Mouse (Mus musculus) spleen, postnatal 4 days (tissue): ENCODE measurements at regions not wholly inside any gene's neighbourhood (a gene's known extent, or its start where the extent isn't known, plus 50 kb on each side); places are given as distances from the start of the nearest gene placed in this dataset.

Experiments
- DNase-seq, 2 experiments: peaks; one replicate each; pipeline ENCODE4 v3.0.0; 2022; ENCODE audit warnings: low spot score in 2 of 2

DNA sequence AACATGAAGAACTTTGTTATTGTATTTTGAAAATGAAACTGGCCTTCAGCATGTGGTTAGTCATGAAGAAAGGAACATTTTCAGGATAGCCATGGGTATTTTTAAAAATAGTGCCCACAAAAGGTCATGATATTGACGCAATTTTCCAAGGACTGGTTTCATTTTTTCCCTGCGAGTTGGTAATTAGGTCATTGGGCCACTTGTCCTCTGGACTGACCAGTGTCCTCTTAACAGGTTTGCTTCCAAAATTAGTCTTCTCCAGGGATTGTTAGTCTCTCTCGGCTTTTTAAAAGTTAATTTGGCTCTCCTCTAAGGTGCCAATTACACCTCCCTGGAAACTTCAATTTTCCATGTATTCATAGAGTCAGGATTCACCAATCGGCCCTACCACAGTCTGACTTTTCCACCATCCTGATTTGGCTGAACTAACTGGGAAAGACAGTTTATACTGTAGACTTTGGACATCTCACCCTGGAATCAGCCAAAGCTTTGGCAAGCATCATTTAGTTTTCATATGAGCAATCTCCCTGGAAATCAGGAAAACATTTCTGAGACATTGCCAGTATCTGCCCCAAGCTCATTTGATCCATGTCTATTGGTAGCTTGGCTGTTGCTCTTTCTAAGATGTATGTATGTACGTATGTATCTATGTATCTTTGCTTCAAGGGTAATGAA, 562.8 kb upstream of the Sox9 start:
- DNase-seq: no peak

DNA sequence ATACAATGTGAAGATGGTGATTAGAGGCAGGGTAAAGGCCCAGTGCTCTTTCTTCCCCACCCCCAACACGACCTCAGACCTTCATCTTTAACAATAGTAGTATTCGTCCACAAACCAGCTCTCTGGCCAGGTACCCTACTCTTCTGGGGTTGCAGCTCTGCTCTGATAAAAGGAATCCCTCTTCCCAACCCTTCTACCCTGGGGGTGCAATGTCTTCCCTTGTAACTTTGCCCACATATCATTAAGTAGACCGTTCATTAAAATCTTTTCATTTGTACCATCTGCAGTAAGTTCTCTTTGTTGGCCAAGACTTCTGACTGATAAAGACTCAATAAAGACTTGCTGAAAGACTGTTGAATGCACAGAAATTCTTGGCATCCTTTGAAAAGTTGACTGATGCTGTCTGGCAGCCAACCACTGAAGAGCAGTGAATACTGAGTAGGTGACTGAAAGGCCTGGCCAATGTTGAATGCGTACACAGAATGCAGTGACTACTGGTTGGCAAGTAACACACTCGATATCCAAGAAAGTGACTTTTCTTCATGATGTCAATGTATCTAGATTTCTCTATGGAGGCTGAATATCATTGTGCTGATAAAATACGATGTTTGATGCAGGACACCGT, 547.4 kb upstream of the Sox9 start:
- DNase-seq: no peak

DNA sequence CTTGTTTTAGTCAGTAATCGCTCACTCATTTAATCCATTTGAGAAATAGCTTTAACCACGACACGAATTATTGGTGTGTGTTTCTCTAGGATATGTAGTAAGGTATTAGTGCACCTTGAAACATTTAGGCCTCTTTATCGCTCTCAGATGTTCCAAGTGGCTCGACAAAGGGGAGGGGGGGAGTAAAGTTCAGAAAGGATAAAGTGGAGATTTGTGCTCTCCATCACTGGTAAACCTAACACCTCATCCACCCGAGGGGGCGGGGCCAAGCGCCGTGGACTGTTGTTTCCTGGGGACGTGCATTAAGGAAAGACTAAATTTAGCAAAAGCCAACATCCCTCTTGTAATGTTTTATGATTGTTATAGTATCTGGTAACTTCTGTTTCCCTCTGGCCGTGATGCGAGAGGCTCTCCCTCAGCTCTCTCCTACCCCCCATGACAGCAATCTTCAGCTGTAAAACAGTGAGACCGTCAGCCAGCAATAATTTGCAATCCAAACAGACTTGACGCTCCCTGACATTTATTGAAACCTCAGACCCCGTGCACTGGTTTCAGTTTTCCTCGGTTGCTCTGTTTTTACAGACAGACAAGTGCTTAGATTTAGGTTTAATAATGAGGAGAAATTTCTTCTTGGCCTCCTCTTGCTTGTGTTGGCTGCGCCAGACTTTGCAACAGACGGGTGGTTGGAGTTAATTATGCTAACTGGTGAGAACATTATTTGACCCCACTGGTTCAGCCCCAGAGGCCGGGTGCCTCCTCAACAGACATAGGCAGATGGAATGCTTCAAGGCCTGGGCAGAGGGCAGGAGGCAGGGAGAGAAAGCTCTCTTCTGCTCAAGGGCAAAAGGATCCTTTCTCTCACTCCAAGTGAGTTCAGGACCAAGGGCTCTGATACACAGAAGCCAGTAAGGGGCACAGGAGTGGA, 542.8 kb upstream of the Sox9 start:
- DNase-seq: no peak

DNA sequence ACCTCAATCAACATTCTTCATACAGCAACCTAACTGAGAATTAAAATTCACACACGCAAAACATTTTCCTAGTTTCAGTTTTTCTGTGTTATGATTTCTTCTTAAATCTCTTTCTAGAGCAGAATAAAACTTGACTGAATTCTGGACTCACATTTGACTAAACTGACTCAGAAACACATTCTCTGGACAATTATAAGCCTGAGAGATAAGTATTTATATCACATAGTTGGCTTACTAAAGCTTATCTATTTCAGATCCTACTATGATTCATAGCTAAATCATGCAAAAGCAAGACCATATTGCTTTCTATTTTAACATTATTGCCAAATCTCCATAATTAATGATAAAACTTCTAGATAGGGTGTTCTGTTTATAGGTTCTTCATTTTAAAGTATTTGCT, 529.5 kb upstream of the Sox9 start:
- DNase-seq: no peak

DNA sequence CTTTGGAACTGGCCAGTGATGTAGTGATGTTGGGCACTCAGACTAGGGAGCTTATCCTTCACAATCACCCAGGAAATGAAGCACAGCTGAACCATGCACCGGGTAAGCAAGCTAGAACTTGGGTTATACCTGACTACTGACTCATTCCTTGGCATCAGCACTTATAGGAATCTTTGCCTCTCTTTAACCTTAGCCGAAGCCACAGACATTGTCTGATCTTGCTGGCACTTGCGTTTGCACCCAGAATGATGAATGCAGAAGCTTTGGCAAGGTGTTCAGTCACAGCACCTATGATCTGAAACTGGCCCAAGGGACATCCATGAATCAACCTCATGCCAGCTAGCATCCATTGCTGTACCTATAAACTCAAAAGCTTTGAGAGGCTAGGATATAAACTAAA, 529.0 kb upstream of the Sox9 start:
- DNase-seq: no peak

- no peak for DNase-seq
Observed at GRCm38 (mm10) chr11:112256326-112256725, 525.7 kb upstream of the Sox9 start.

DNA sequence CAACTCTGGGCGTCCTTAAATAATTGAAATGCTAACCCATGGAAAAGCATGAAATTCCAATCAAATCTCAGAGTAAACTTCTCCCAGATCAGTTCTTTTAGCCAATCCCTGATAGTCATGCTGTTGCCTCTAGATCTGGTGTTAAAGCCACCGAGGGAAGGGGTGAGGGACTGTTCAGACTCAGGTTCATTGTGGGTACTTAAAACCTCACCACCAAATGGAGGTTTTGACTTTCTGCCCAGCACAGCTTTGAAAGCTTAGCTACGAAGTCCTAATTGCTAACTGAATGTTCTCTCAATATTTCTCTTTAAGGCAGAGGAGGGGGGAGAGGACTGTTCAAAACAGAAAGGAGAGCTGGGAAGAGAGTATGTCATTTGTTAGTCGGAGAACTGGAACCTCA, 517.9 kb upstream of the Sox9 start:
- DNase-seq: no peak

GRCm38 (mm10) chr11:112270911-112271310, 511.1 kb upstream of the Sox9 start:
- DNase-seq: no peak

- DNase-seq: no peak
Observed at GRCm38 (mm10) chr11:112278566-112278965, 503.5 kb upstream of the Sox9 start.

GRCm38 (mm10) chr11:112282911-112283310, 499.1 kb upstream of the Sox9 start:
- no peak for DNase-seq

- DNase-seq: no peak
Observed at GRCm38 (mm10) chr11:112298901-112299341, 483.1 kb upstream of the Sox9 start.

GRCm38 (mm10) chr11:112303091-112303490, 478.9 kb upstream of the Sox9 start:
- no peak for DNase-seq

- DNase-seq: no peak
Observed at GRCm38 (mm10) chr11:112325850-112326249, 456.2 kb upstream of the Sox9 start.

DNA sequence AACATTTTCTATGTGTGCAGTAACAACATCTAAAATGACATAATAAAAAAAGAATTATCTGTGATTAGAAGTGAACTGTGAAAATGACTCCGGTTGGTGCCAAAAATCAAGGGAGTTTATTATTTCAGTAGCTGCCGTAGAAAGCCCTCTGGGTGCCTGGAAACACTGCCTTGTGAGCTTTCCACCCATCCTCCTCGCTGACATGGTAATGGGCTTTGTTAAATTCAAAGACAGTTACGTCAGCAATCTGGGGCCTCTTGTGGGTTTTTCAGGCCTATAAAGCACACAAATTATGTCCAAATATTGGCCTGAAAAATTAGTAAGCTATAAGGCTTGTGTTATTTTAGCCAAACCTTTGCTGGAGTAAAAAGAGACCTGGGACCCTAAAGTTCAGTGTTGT, 454.4 kb upstream of the Sox9 start:
- no peak for DNase-seq

GRCm38 (mm10) chr11:112345133-112345532, 436.9 kb upstream of the Sox9 start:
- DNase-seq: no peak

- no peak for DNase-seq
Observed at GRCm38 (mm10) chr11:112345586-112345985, 436.4 kb upstream of the Sox9 start.

DNA sequence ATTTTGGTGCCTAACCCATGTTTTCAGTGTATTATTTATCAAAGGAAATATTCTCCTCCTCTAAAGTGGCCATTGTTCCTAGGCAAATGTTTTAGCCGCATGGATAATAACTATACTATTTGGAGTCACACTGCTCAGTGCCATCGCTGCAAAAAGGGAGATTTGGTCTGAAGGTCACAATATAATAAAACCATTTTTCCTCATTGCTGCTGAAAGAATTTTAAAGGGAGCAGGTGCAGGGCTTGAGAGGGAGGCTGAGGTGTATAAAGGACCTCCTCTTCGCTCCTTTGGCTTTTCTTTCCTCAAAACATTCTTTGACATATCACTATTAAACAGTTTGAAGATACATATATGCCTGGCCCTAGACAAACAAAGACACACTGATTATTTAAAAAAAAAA, 435.9 kb upstream of the Sox9 start:
- no peak for DNase-seq

DNA sequence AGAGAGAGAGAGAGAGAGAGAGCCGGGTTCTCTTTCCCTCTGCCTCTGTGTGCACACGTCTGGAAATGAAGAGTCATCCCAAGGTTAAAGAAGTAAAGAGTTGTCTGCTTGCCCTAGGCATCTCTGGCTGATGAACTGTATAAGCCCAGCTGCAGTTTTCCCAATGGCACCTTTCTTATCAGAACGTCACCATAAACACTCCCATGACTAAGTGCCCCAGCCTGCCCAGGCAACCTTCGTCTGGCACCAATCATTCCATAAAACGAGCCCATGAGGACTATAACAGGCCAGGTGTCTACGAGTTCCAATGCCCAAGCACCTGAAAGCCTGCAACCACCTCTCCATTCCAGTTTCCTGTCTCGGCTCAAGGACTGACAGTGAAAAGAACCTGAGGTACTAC, 435.5 kb upstream of the Sox9 start:
- no peak for DNase-seq

DNA sequence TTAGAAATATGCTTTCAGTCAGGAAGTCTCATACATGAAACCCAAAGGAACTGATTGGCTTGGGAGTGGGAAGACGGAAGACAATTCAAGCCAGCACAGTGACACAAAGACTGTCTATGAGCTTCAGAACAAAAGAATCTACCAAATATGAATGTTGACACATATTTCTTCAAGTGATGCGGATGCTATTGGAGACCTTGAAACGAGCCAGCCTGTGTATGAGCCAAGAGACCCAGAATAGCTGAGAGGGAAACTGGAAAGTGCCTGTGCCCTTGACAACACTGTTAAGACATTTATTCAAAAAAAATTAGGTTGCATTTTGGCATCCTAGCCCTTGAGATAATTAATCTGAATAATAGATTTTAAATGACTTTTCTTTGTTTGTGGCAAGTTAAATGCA, 426.7 kb upstream of the Sox9 start:
- DNase-seq: no peak

DNA sequence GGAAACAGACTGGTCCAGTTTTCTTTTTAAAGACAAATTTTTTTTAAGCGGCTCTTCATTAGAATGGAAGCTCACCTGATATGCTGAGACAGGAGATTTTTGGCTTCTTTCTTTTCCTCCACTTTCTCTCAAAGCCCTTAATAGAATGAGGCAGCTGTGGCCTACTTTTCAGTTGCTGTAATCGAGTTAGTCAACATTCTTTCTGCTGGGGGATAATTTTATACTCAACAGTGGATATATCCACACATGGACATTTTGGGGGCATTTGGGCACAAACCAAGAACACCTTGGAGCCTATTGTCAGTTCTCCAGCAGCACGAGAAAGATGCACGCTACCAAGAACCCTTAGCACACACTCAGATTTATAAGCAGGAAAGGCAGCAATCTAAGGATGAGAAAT, 415.3 kb upstream of the Sox9 start:
- DNase-seq: no peak

- no peak for DNase-seq
Observed at GRCm38 (mm10) chr11:112370941-112371340, 411.1 kb upstream of the Sox9 start.

- DNase-seq: no peak
Observed at GRCm38 (mm10) chr11:112400069-112400468, 382.0 kb upstream of the Sox9 start.

- no peak for DNase-seq
Observed at GRCm38 (mm10) chr11:112407681-112408080, 374.3 kb upstream of the Sox9 start.
